Mouse (Mus musculus) forebrain, embryonic 13.5 days (tissue): ENCODE results near the gene Prr27. TPM values are rescaled to one million over a fixed set of nuclear protein-coding genes. Genes with fewer than 3 reads are reported as not detected.

Experiments used
- ATAC-seq: fragments of 200-750 bp; cut with Nextera tagmentation; 2 replicates; pipeline ENCODE4 v1.8.0; 2017
- H3K27ac ChIP-seq: fragments of 300-500 bp; sonication (generic); 2 replicates; pipeline ENCODE4 v1.5.1; 2015; ENCODE audit warnings: inconsistent platforms, mild to moderate bottlenecking, moderate library complexity
- H3K27me3 ChIP-seq: fragments of 300-500 bp; sonication (generic); 2 replicates; pipeline ENCODE4 v1.6.1; 2015; ENCODE audit warnings: mild to moderate bottlenecking, inconsistent platforms
- H3K36me3 ChIP-seq: fragments of 300-500 bp; sonication (generic); 2 replicates; pipeline ENCODE4 v1.6.1; 2015; ENCODE audit warnings: mild to moderate bottlenecking, inconsistent platforms; ENCODE audit not compliant: poor library complexity, severe bottlenecking
- H3K4me1 ChIP-seq: fragments of 300-500 bp; sonication (generic); 2 replicates; pipeline ENCODE4 v1.6.1; 2015; ENCODE audit warnings: inconsistent platforms
- H3K4me2 ChIP-seq: fragments of 300-500 bp; sonication (generic); 2 replicates; pipeline ENCODE4 v1.6.1; 2015; ENCODE audit warnings: inconsistent platforms, mild to moderate bottlenecking, moderate library complexity
- H3K4me3 ChIP-seq: fragments of 300-500 bp; sonication (generic); 2 replicates; pipeline ENCODE4 v1.5.1; 2015; ENCODE audit warnings: mild to moderate bottlenecking, inconsistent platforms
- H3K9ac ChIP-seq: fragments of 300-500 bp; sonication (generic); 2 replicates; pipeline ENCODE4 v1.6.1; 2015; ENCODE audit warnings: mild to moderate bottlenecking, inconsistent platforms
- H3K9me3 ChIP-seq: fragments of 300-500 bp; sonication (generic); replicated peaks from 2 replicates; pipeline ENCODE4 v1.6.1; 2016; ENCODE audit warnings: inconsistent platforms
- WGBS: fragments of 180-500 bp; shearing (Covaris S2); methylation state at CpG from one replicate; pipeline ENCODE4 v1.1.7; 2015; 5-methylcytosine and 5-hydroxymethylcytosine counted together
- polyA plus RNA-seq: library from polyadenylated mRNA; unstranded; fragments of >200 nt; fragmentation: Nextera tagmentation; extraction: Ambion mirVana; gene quantifications from 2 replicates; pipeline ENCODE4 v1.2.1, GENCODE M21; 2015

Gene Prr27
- not detected in 2 replicates for polyA plus RNA-seq

DNA sequence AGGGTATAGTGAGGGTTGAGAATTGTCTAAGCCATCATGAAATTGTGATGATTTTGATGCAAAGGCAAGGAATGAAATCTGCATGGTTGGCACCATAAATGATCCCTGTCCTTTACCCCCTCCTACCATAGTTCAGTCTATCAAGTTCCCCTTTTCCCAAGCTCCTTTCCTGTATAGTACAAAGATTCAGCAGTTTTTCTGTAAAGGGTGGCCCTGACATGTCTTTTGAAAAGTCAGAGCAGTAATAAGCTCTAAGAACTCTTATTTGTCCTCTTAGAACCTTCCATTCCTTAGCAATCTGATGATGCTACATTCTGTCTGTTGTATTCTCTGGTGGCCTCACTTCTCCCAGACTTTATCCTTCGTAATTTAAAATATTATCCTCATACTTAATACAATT lies at the start of gene Prr27:
Gene Prr27 (plus strand): TSS at position 301 of the 400 bp plus-strand sequence.
- no peaks in the 10 kb centered on the region for H3K27me3 ChIP-seq
- WGBS = 69% methylated on average over 1 of the region's 1 CpGs
- H3K36me3 ChIP-seq = no peaks in the 10 kb centered on the region
- H3K27ac ChIP-seq = no peak within 1 kb of the TSS
- H3K4me2 ChIP-seq = no peak within 1 kb of the TSS
- no peak within 1 kb of the TSS for H3K4me3 ChIP-seq
- H3K9ac ChIP-seq = no peak within 1 kb of the TSS
- H3K4me1 ChIP-seq = no peaks in the 10 kb centered on the region
- ATAC-seq = no peak
- H3K9me3 ChIP-seq = no peaks in the 10 kb centered on the region

DNA sequence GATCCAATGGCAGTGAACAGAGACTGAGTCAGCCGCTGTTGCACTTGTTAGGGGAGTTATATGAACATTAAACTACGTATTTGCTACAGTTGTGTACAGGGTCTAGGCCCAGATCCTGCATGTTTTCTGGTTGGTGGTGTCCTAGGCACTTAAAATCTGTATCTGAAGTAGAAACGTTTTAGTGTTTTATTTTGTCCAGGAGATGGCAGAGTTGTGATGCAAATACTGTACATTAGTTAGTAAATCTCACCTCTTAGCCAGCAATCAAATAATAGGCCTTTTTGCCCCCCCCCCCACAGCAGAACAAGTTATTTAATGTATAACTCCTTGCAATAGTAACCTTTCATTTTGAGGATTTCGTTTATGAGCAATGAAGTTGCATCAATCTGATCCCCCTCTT lies 42.8 kb upstream of the Prr27 start:
- Histone ChIP-seq H3K9me3 (no peaks in the 10 kb centered on the region), H3K9ac (no peak overlapping the region), H3K27ac (no peak overlapping the region), H3K4me3 (no peak overlapping the region), H3K4me2 (no peak overlapping the region), H3K27me3 (no peaks in the 10 kb centered on the region), H3K36me3 (no peaks in the 10 kb centered on the region), H3K4me1 (no peaks in the 10 kb centered on the region)
- ATAC-seq = no peak
- WGBS = 64% methylated on average over 4 of the region's 4 CpGs

DNA sequence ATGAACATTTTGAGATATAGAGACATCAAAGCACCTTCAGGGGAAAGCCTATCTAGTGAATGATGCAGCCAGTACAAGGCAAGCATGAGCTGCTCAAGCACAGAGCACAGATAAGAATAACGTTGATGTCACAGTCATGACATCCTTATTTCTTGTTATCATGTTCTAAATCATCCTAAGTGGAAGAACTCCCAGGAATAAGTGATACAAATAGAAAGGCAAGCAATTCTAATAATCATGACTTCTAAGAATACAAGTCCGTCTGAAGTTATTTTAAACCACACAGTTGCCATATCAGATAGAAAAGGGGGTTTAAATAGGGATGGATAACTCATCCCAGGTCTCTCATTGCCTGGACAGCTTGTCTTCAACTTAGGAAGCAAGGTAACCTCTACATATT lies 17.7 kb upstream of the Prr27 start, which contains the start of gene Csn1s2b:
Gene Csn1s2b (plus strand): TSS at position 301 of the 400 bp plus-strand sequence.
- H3K27me3 ChIP-seq = no peaks in the 10 kb centered on the region
- WGBS = 74% methylated on average over 2 of the region's 2 CpGs
- H3K36me3 ChIP-seq = no peaks in the 10 kb centered on the region
- no peak within 1 kb of the TSS for H3K4me2 ChIP-seq
- no peaks in the 10 kb centered on the region for H3K9me3 ChIP-seq
- no peak within 1 kb of the TSS for H3K9ac ChIP-seq
- ATAC-seq = no peak
- no peak within 1 kb of the TSS for H3K4me3 ChIP-seq
- no peaks in the 10 kb centered on the region for H3K4me1 ChIP-seq
- no peak within 1 kb of the TSS for H3K27ac ChIP-seq

DNA sequence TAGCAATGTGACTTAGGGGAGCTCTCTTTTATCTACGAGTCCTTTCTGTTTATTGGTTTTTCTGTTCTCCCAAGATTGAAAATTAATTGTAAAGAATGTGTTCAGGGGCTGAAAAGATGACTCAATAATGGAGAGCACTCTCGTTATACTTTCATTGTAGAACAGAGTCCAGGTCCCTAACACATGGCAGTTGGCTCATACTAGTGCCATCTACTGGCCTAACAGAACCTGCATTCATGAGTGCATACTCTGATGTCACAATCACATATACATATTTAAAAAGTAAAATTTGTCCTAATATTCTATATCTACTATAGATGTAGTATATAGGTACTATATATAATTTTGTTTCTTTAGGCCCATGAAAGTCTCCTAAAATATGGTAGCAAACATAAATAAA lies 16.2 kb upstream of the Prr27 start:
- no peaks in the 10 kb centered on the region for H3K27me3 ChIP-seq
- H3K4me2 ChIP-seq = no peak overlapping the region
- H3K4me3 ChIP-seq = no peak overlapping the region
- no peaks in the 10 kb centered on the region for H3K4me1 ChIP-seq
- ATAC-seq = no peak
- 48% methylated on average over 2 of the region's 2 CpGs for WGBS
- no peaks in the 10 kb centered on the region for H3K36me3 ChIP-seq
- no peak overlapping the region for H3K27ac ChIP-seq
- H3K9me3 ChIP-seq = no peaks in the 10 kb centered on the region
- no peak overlapping the region for H3K9ac ChIP-seq

DNA sequence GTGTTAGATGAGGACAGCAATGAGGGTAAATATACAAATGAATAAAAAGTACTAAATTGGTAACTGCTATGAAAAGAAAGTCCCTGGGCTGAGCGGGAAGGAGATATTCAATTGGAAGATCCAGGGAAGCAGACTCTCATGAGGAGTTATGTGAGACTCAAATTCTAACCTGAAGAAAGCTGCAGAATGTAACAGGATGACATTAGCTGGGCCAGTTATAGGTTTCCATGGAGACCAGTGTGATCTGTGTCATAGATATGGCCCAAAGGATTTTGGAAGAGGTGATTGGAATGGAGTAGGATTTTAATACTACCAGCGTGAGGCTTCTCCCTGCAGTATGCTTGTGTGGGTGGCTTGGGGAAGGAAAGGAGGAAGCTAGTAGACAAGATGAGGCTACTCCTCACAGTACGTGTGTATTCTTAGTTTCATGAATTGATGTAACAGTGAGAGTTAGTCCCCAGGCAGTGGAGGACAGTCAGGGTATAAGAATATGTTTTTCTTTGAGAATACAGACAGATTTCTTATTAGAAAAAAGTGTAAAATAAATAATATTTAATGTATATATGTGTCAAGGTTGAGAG lies 29.7 kb downstream of the Prr27 start:
- Histone ChIP-seq H3K9me3 (no peaks in the 10 kb centered on the region), H3K36me3 (no peaks in the 10 kb centered on the region), H3K27me3 (no peaks in the 10 kb centered on the region), H3K4me2 (no peak overlapping the region), H3K4me1 (no peaks in the 10 kb centered on the region), H3K4me3 (no peak overlapping the region), H3K27ac (no peak overlapping the region), H3K9ac (no peak overlapping the region)
- 84% methylated on average over 3 of the region's 3 CpGs for WGBS
- no peak for ATAC-seq

DNA sequence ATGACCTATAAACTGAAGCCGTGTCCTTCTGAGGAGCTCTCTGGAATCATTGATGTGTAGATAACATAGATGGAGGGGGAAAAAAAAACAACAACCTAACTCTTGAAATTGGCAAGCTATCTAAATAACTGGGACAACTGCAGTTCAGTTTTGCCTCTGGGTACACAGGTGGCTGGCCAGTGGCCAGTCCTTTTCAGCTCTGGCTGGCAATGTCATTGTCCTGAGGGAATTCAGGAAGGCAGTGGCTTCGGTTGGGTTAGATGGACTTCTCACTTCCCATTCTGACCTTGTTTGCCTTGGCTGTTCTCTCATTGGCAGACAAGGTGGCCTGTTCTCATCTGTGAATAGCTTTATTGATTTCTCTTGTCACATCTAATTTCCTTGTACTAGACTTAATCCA lies 44.6 kb downstream of the Prr27 start:
- no peak overlapping the region for H3K4me3 ChIP-seq
- WGBS = 75% methylated on average over 2 of the region's 2 CpGs
- no peak overlapping the region for H3K9ac ChIP-seq
- no peaks in the 10 kb centered on the region for H3K36me3 ChIP-seq
- no peak for ATAC-seq
- H3K4me2 ChIP-seq = no peak overlapping the region
- no peaks in the 10 kb centered on the region for H3K27me3 ChIP-seq
- no peaks in the 10 kb centered on the region for H3K9me3 ChIP-seq
- no peaks in the 10 kb centered on the region for H3K4me1 ChIP-seq
- H3K27ac ChIP-seq = no peak overlapping the region

DNA sequence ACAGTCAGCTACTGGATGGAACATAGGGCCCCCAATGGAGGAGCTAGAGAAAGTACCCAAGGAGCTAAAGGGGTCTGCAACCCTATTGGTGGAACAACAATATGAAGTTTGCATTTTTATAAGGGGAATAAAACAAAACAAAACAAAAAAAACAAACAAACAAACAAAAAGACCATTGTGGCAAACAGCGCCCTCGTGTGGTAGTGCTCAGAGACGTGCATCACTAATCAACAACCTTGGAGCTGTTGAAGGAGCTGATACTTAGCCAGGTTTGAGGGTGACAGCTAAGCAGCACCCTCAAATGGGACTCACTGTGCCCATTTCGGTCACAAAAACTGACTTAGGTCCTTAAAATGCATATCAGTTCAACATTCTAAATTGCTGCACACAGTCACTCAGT lies 45.9 kb downstream of the Prr27 start:
- no peak overlapping the region for H3K4me2 ChIP-seq
- H3K27ac ChIP-seq = no peak overlapping the region
- no peak overlapping the region for H3K4me3 ChIP-seq
- H3K4me1 ChIP-seq = no peaks in the 10 kb centered on the region
- H3K27me3 ChIP-seq = no peaks in the 10 kb centered on the region
- ATAC-seq = no peak
- H3K9me3 ChIP-seq = no peaks in the 10 kb centered on the region
- H3K9ac ChIP-seq = no peak overlapping the region
- no peaks in the 10 kb centered on the region for H3K36me3 ChIP-seq
- 40% methylated on average over 4 of the region's 4 CpGs for WGBS

DNA sequence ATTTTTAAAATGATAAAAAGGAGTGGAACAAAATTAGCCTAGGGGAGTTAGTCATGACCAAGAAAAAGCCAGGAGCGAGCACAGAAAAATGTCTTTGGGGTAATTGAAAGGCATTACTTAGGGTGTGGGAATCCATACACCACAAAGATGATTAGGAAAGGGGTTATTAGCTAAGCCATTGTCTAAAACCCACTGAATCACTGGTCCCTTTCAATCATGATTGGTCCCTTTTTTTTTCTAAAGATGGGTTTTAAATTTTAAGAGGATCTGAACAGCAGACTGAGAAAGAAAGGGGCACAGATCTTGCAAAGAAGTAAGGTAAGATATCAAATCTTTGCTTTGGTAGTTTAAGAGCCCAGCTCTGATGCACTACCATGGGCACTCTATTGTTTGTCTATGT lies 59.2 kb downstream of the Prr27 start, which contains the start of gene Odam:
Gene Odam (plus strand): TSS at position 301 of the 400 bp plus-strand sequence.
- no peak within 1 kb of the TSS for H3K4me3 ChIP-seq
- H3K36me3 ChIP-seq = no peaks in the 10 kb centered on the region
- ATAC-seq = no peak
- no peak within 1 kb of the TSS for H3K9ac ChIP-seq
- no peak within 1 kb of the TSS for H3K27ac ChIP-seq
- 64% methylated on average over 1 of the region's 1 CpGs for WGBS
- no peaks in the 10 kb centered on the region for H3K27me3 ChIP-seq
- H3K4me1 ChIP-seq = no peaks in the 10 kb centered on the region
- H3K4me2 ChIP-seq = no peak within 1 kb of the TSS
- H3K9me3 ChIP-seq = no peaks in the 10 kb centered on the region

Other genes with a start within 250 kb of the Prr27 start
- gene Sult1e1, start 234.1 kb upstream of the Prr27 start, polyA plus RNA-seq = not detected in 2 replicates
- gene Csn1s1, start 159.5 kb upstream of the Prr27 start, polyA plus RNA-seq = not detected in 2 replicates
- not detected in 2 replicates for gene Csn2, start 126.1 kb upstream of the Prr27 start, polyA plus RNA-seq
- gene Csn1s2a, start 51.1 kb upstream of the Prr27 start, polyA plus RNA-seq = not detected in 2 replicates
- not detected in 2 replicates for gene Csn1s2b, start 17.6 kb upstream of the Prr27 start, polyA plus RNA-seq
- not detected in 2 replicates for gene Odam, start 59.3 kb downstream of the Prr27 start, polyA plus RNA-seq
- not detected in 2 replicates for gene Csn3, start 99.9 kb downstream of the Prr27 start, polyA plus RNA-seq
- gene 2310003L06Rik, start 143.8 kb downstream of the Prr27 start, polyA plus RNA-seq = not detected in 2 replicates
- not detected in 2 replicates for gene Gm28434, start 143.8 kb downstream of the Prr27 start, polyA plus RNA-seq
- gene Cabs1, start 153.8 kb downstream of the Prr27 start, polyA plus RNA-seq = not detected in 2 replicates
- not detected in 2 replicates for gene Smr3a, start 176.9 kb downstream of the Prr27 start, polyA plus RNA-seq